12 mouse cellular contexts compared by ENCODE assay signal in genomic region chr13:52275196-52275595, GRCm38 (mm10).
A peak's percentile ranks its signal among the peaks of the same experiment; 100 is the strongest.
DNase-seq lines count a peak whose midpoint lies in the region; ATAC-seq lines count a peak whose summit lies in the region.
"Had no signal": no experiment of that assay in that cellular context is flagged by ENCODE, and none has a peak within 500 bp of the region (broad histone marks: within the 10 kb centered on the region; RNA-seq: fewer than 3 reads in every experiment).

No protein-coding gene starts in this region.

- peaks cover 9% of the 10 kb centered on the region; the same call in 1 of the 2 replicates for H3K27me3 ChIP-seq in forebrain, embryonic 13.5 days
- H3K27me3 ChIP-seq in forebrain, embryonic 10.5 days (ENCODE audit: poor library complexity, severe bottlenecking) = peaks cover 13% of the 10 kb centered on the region; the same call in 1 of the 2 replicates

- intact Hi-C loops in left cerebral cortex, postnatal 36 days (cut with DNase I) = loop anchor here (2.0 kb wide), 1 partner anchor 256 kb away; the partner anchor contains the start of gene Diras2
- intact Hi-C loops in left cerebral cortex, postnatal 10 days (cut with DNase I) = loop anchor here (5.0 to 10.0 kb wide), 2 partner anchors 170 to 257 kb away; partner anchors contain the start of gene Diras2

- H3K27ac ChIP-seq in forebrain, embryonic 13.5 days = no peak overlapping the region
- no peak overlapping the region for H3K27ac ChIP-seq in forebrain, embryonic 10.5 days
- H3K27ac ChIP-seq: embryonic facial prominence, embryonic 10.5 days; heart, adult 2 months; heart, embryonic 15.5 days; hindbrain, embryonic 14.5 days had no signal

- H3K9ac ChIP-seq in forebrain, embryonic 13.5 days = no peak overlapping the region
- H3K9ac ChIP-seq: heart, embryonic 15.5 days; hindbrain, embryonic 14.5 days had no signal

- peak; percentile 29 for DNase-seq in cerebellum, adult 9-10 months
- DNase-seq in cerebellum, adult 18-20 months = no peak
- no peak for DNase-seq in forebrain, embryonic 10.5 days (ENCODE audit: extremely low spot score, low spot score)
- DNase-seq in left cerebral cortex, postnatal 36 days (ENCODE audit: low spot score in 2 of 2) = peak; percentile 20 to 52
- no peak for DNase-seq in left cerebral cortex, postnatal 10 days (ENCODE audit: extremely low spot score in 1 of 2, low spot score in 2 of 2)
- peak; percentile 47 for DNase-seq in telencephalon, adult 2 months (ENCODE audit: low read depth, low spot score)

- 0 out of 2 replicates have a peak, but pooled peaks have one; percentile 13 for ATAC-seq in forebrain, embryonic 13.5 days
- ATAC-seq: intestine, embryonic 16.5 days had no signal

- H3K9me3 ChIP-seq in forebrain, embryonic 13.5 days (replicated peaks) = no peaks in the 10 kb centered on the region
- no peaks in the 10 kb centered on the region for H3K9me3 ChIP-seq in forebrain, embryonic 10.5 days
- H3K9me3 ChIP-seq: embryonic facial prominence, embryonic 10.5 days had no signal

- 67% methylated on average over 5 of the region's 5 CpGs for WGBS in forebrain, embryonic 13.5 days
- WGBS in forebrain, embryonic 10.5 days = 76% methylated on average over 5 of the region's 5 CpGs

- no peaks in the 10 kb centered on the region for H3K36me3 ChIP-seq in forebrain, embryonic 13.5 days (ENCODE audit: poor library complexity, severe bottlenecking)
- no peaks in the 10 kb centered on the region for H3K36me3 ChIP-seq in forebrain, embryonic 10.5 days (replicated peaks)
- H3K36me3 ChIP-seq: embryonic facial prominence, embryonic 10.5 days; heart, embryonic 15.5 days had no signal

- H3K4me3 ChIP-seq in forebrain, embryonic 13.5 days = no peak overlapping the region
- no peak overlapping the region for H3K4me3 ChIP-seq in forebrain, embryonic 10.5 days
- H3K4me3 ChIP-seq: heart, adult 2 months; heart, embryonic 15.5 days had no signal

- no peaks in the 10 kb centered on the region for H3K4me1 ChIP-seq in forebrain, embryonic 13.5 days
- peaks cover 3% of the 10 kb centered on the region; the same call in 1 of the 2 replicates for H3K4me1 ChIP-seq in forebrain, embryonic 10.5 days

- no peak overlapping the region for H3K4me2 ChIP-seq in forebrain, embryonic 13.5 days

Comparison
In these comparisons a context has a peak if more than half of its experiments do, and no peak if none do; other contexts are left out.
1. DNase-seq: peak in cerebellum, adult 9-10 months (single experiment), left cerebral cortex, postnatal 36 days (2 of 2) and telencephalon, adult 2 months (single experiment); none in cerebellum, adult 18-20 months (0 of 2), forebrain, embryonic 10.5 days (single experiment) and left cerebral cortex, postnatal 10 days (0 of 2).